Mouse (Mus musculus) limb, embryonic 15.5 days (tissue): ENCODE results near the gene Tex26. TPM values are rescaled to one million over a fixed set of nuclear protein-coding genes. Genes with fewer than 3 reads are reported as not detected.

Source experiments
- polyA plus RNA-seq: library from polyadenylated mRNA; unstranded; fragments of >200 nt; fragmentation: Nextera tagmentation; extraction: Ambion mirVana; gene quantifications from 2 replicates; pipeline ENCODE4 v1.2.1, GENCODE M21; 2015

Gene Tex26
- polyA plus RNA-seq, 1 experiment from 2014 or later: 0.41 TPM

Other genes starting within 250 kb of the Tex26 start
- 23.8 and 25.3 TPM in 2 replicates for gene Alox5ap, start 174.9 kb upstream of the Tex26 start, polyA plus RNA-seq
- gene Medag, start 27.9 kb upstream of the Tex26 start, polyA plus RNA-seq: 4.2 and 4.8 TPM in 2 replicates
- gene Wdr95, start 89.0 kb downstream of the Tex26 start, polyA plus RNA-seq: 0.19 and 0.46 TPM in 2 replicates
- 50.0 and 50.2 TPM in 2 replicates for gene Hsph1, start 196.7 kb downstream of the Tex26 start, polyA plus RNA-seq
- gene B3glct, start 238.6 kb downstream of the Tex26 start, polyA plus RNA-seq: 13.6 and 14.4 TPM in 2 replicates